Mouse (Mus musculus) liver, postnatal 0 days (tissue): ENCODE results near the gene Rbfox1.

Experiments used
- CTCF ChIP-seq: sonication (generic); IDR thresholded peaks from 2 replicates; pipeline ENCODE4 v1.5.1; 2016; ENCODE audit warnings: antibody characterized with exemption, low read depth
- EP300 ChIP-seq: IDR thresholded peaks from 2 replicates; pipeline ENCODE4 v1.6.1; 2016; ENCODE audit warnings: antibody characterized with exemption, low read depth, mild to moderate bottlenecking

DNA sequence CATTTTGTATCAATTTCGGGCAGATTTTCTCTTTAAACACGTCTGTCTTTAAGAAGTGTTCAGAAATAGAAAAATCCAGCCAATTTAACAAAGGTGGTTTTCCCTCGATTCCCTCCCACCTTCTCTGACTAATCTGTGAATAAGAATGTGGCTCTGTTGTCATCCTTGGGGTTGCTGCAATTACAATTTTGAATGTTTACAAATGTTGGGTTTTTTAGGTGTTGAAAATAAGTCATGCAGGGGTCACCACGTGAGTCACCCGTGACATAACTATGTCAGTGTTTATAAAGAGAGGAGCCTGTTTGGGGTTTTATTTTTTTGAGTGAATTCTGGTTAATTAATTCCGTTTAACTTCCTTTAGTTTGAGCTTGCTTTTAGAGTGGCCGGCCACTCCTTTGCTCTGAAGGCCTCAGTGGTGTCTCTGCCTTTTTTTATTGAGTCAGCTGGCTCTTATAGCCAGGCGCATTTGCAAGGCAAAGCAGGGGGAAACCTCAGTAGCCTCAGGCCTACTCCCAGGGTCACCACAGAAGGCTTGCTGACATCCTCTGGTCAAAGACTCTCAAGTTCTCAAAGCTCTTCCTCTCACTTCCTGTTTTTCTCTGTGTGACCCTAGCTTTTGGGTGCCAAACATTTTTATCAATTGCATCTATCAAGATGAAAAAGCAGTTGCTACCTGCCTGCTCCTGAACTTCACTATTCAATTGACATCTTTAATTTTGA, 957.1 kb downstream of the Rbfox1 start:
- TF ChIP-seq CTCF, result no peak
- no peak for TF ChIP-seq EP300
